Mouse (Mus musculus): ENCODE data around the gene Ankk1. TPM values are rescaled to one million over a fixed set of nuclear protein-coding genes. Genes with fewer than 3 reads are reported as not detected.

The Ankk1 gene
- total RNA-seq, 2 experiments from 2014 or later: not detected

Other genes starting within 250 kb of the Ankk1 start
- not detected for gene Gm4894, start 176.5 kb downstream of the Ankk1 start, total RNA-seq (2021)
- 10 to 100 TPM; 12.7 to 24.8 TPM for gene Drd2, start 86.4 kb downstream of the Ankk1 start, total RNA-seq (2021)
- gene Ttc12, start 59.2 kb upstream of the Ankk1 start, total RNA-seq (2021): 1 to 10 TPM; 1.1 to 1.4 TPM

Measured in left cerebral cortex, adult 18-20 months (tissue).